Mouse (Mus musculus): ENCODE results near the gene Ccdc102a. TPM values are rescaled to one million over a fixed set of nuclear protein-coding genes. Genes with fewer than 3 reads are reported as not detected.
A peak's percentile ranks its signal among the peaks of the same experiment; 100 is the strongest.

Gene Ccdc102a
- total RNA-seq, 2 experiments from 2014 or later, result 0.15 TPM; not detected in 1

DNA sequence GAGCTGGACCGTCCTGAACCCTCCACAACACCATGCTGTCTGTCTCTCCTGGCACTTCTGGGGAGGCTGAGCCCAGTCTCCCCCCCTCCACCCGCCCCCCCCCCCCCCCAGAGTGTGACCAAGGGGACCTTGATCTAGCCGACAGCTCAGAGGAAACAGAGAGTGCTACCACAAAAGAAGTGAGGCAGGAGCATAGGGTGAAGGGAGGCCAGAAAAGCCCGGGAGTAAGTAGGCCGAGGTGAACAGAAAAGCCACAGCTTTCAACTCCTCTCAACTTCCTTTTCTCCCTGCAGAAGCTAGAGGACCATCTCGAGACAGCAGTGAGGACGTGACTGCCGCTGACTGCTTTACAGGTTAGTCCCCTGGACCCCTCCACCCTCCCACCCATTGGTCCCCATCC, 5.5 kb upstream of the Ccdc102a start, which contains the start of gene Adgrg5:
Gene Adgrg5, plus strand, starts transcription at position 290 of the 400 bp plus-strand sequence.
- ATAC-seq (replicated peaks; ENCODE audit: low FRiP score, poor library complexity, severe bottlenecking), result no peak

DNA sequence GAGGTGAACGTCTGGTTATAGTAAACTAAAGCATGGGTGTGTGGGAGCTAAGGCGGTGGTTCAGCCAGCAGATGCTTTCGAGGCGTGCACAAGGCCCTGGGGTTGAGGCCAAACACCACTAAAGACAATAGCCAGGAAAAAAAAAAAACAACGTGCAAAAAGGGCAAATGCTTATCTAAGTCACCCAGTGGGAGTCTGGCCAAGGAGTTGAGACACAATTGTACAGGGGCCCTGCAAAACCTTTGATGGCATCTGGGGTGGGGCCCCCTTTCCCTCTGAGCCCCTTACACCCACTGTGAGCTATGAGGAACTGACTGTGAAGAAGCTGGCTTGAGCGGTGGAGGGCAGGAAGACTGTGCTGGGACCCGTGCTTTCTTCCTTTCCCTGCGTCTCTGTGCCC, 4.7 kb upstream of the Ccdc102a start:
- no peak for ATAC-seq (replicated peaks; ENCODE audit: low FRiP score, poor library complexity, severe bottlenecking)

DNA sequence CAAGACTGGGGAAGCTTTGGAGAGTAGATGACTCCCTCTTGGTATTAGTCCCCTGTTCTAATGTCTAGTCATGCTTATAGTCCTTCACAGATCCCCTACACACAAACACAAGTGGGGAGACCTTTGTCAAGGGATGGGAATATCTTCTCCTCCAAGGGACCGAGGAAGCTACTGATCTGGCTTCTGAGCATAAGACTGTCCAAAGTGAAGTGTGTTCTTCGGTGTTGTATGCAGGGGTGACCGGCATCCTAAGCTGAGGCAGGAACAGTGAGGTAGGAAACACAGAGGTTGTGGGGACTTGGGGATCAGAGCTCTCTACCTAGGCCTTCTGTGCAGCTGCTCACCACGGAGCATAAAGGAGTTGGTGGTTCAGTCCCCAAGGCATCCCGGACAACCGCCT, 4.3 kb upstream of the Ccdc102a start:
- no peak for ATAC-seq (replicated peaks; ENCODE audit: low FRiP score, poor library complexity, severe bottlenecking)

DNA sequence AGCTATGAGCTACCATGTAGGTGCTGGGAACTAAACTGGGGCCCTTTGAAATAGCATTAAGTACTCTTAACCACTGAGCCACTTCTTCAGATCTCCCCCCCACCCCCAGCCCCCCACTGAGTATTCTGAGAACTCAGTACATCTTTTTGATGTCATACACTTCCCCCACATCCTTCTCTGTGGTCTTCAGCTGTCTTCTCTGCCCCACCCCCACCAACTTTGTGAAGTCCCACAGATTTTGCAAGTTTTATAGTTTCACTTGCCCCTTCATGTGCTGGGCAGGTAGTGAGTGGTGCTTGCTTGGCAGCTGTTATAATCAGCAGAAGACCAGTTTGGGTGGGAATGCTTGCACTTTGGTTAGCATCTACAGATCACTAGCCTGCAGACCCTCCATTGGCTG, 1.4 kb upstream of the Ccdc102a start:
- ATAC-seq (replicated peaks; ENCODE audit: low FRiP score, poor library complexity, severe bottlenecking), result no peak

DNA sequence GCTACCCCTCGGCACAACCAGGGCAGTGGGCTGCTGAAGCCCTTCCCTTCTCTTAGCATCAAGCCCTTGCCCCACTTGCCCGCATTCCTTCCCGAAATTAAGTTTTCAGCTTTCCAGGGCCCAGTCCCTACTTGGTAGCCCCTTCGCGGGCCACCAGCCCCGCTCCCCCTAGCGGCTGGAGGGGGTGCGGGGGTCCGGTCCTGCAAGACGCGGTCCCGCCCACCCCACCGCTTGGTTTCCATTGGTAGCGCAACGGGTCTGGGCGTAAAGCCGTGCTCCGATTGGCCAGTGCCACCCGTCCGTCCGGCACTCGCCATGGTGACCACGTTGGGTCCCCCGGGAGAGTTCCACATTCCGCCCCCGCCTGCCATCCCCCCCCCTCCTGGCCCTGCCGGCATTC, 546 bp downstream of the Ccdc102a start:
- no peak for ATAC-seq (replicated peaks; ENCODE audit: low FRiP score, poor library complexity, severe bottlenecking)

DNA sequence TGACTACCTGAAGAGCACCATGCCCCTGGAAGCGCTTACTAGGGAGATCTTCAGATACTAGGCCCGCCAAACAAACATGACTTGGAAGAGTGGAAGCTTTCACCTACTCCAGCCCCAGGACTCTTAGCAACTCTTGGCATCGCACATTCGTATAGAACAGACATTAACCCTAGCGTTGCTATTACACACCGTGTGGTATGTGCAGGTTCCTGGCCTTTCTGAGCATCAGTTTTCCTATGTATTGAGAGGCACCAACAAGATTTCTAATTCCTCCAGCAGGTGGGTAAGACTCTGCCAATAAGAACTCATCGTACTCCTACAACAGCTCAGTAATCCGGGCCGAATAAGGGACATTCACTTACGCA, 956 bp downstream of the Ccdc102a start:
- ATAC-seq (replicated peaks; ENCODE audit: low FRiP score, poor library complexity, severe bottlenecking), result no peak

DNA sequence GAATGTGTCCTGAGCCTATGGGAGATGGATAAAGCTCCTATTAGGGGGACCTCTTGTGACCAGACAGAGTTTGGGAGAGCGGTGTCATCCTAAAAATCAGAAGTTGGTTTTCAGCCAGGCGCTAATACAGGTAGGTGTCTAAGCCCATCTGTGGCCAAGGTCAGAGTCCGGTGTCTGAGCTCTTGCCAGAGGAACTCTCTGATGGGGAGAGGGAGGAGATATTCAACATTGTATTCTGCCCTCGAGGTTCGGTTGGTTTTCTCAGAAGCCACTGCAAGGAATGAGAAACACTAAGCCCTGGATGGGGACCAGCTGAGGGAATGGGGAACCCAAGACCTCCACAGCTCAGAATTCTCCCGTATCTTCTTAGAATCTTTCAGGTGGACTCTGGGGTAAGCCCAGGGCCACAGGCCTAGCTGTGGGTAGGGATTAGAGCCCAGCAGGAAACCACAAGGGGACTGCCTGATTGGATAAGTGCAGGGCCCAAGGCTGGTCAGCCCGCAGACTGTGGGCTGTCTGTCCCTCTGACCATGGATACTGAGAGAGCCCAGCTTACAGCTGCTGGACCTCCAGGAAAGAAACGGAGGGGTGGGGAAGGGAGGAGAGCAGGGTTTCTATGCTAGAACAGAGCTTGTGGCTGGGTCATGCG, 1.5 kb downstream of the Ccdc102a start:
- ATAC-seq (replicated peaks; ENCODE audit: low FRiP score, poor library complexity, severe bottlenecking), result no peak

DNA sequence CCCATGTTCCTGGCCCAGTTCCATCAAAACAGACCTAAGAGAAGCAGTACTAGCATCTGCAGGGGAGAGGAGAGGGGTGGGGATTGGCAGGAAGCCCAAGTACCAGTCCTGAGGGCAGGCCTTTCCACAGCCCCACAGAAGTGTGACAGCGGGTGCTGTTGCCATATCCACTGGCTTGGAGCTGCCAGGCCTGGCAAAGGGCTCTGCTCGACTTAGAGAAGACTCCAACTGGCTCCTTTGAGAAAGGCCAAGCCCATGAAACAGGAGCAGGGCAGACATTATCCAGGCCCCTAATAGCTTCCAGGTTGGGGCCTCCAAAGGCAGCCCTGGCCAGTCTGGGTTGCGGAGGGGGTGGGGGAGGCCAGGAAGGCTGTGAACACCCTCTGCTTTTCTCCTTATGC, 3.2 kb downstream of the Ccdc102a start:
- no peak for ATAC-seq (replicated peaks; ENCODE audit: low FRiP score, poor library complexity, severe bottlenecking)

DNA sequence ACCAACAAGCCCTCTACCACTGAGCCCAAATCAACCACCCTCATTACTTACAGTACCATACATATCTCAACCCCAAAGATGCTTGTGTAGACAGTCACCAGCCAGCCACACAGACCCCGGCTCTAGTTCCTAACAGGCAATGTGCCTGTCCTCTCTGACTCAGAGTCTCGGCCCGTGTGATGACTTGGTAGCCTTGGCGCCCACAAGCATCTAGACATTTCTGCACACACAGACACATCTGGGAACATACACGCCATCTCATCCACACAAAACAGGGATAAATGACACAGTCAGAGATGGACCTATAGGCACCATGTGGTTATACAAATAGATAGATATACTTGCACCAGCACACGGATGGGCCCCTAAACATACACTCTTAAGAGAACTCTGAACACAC, 3.6 kb downstream of the Ccdc102a start:
- no peak for ATAC-seq (replicated peaks; ENCODE audit: low FRiP score, poor library complexity, severe bottlenecking)

DNA sequence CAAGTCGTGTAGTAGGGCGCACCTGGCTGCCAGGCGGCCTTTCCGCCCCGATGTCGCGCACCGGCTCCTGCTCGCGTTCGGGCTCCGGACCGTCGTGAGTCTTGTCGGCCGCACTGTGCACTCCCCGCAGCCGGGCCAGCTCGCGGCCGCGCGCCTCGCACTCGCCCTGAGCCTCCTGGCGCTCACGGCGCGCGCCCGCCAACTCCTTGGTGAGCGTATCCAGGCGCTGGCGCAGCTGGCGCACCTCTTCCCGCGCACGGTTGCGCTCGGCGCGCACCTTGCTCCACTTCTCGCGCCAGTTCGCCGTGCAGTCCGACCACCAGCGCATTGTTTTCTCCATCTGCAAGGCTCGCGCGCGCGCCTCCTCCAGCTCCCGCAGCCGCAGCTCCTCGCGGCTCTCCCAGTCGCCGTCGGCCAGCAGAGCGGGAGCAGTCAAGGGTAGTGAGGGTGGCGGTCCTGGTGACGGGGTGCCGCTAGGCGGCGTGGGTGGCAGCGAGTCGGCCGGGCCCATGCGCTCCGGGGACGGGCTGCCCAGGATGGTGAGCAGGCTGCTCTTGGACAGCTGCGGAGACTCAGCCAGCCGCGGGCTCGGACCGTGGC, 4.7 kb downstream of the Ccdc102a start:
- no peak for ATAC-seq (replicated peaks; ENCODE audit: low FRiP score, poor library complexity, severe bottlenecking)

DNA sequence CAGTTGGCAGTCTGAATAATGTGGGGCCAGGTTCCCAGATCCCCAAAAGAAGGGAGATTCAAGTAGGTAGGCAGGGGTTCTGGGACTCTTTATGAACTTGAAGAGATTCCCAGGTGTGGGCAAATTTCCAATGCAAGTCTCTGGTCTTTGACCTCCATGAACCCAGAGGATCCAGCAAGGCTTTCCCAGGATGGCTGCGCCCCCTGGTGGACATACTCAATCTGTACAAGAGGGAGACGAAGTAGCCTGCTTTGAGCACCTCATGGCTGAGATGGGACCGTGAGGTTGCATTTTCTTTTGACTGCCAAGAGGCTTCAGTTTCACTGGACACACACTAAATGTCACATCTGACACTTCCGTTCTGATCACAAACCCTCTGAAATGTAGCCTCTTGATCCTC, 9.1 kb downstream of the Ccdc102a start:
- peak; percentile 85 for ATAC-seq (replicated peaks; ENCODE audit: low FRiP score, poor library complexity, severe bottlenecking)

DNA sequence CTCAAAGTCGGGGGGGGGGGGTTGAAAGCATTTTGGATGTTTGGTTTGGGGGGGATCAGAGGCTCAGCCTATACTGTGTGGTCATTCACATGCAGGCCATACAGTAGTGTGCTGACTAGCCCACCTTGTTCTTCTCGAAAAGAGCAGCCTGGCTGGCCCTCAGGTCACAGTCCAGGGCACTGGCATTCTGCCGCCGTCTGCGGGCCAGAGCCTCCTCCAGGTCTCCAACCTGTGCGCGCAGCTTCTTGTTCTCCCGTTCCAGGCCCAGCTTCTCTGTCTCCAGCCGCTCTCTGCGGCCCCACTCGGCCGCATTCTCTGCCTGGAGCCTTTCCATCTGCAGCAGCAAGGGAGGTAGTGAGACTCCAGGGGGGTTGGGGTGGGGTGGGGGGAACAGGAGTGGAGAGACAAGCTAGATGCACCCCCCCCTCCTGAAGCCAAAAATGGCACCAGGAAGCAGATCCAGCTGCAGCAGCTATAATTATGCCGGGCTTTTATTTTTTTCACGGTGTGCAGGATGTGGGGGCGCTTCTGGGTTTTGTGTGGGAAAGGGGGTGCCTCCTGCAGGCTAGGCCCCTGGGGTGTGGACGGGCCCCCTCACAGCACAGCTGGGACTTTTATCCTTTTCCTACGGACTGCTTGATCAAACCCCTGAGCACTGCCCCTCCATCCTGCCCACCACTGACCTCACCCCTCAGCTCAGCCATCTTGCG, 10.2 kb downstream of the Ccdc102a start:
- no peak for ATAC-seq (replicated peaks; ENCODE audit: low FRiP score, poor library complexity, severe bottlenecking)

DNA sequence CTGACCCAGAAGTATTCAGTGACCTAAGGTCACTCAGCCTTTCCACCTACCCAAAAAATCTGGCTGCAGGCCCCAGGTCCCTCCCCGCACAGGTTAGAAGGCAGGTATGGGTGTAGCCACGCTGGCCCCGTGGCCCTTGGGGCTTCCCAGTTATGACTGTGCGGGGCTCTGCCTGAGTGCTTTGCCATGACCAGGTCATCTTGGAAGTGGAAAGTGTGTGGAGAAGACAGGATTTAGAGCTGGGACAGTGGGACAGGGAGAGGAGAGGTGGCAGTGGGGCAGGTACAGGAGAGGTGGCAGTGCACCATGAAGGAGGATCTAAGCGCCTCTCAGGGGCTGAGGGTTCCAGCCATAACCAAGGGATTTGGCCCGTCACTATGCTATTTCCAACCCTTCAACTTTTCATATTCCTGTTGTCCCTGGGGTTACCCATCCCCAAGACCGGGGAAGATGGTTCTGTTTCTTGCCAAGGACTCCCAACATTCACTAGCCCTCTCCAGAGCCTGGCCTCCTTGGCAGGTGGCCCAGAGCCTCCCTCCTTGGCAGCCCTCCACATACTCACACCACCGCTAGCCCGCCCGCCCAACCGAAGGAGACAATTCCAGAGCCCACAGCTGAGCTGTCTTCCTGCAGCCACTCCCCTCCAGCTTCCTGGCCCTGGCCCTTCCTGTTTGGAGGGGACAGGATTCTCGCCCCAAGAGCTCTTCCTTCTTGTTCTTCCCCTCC, 13.3 kb downstream of the Ccdc102a start:
- ATAC-seq (replicated peaks; ENCODE audit: low FRiP score, poor library complexity, severe bottlenecking), result no peak

DNA sequence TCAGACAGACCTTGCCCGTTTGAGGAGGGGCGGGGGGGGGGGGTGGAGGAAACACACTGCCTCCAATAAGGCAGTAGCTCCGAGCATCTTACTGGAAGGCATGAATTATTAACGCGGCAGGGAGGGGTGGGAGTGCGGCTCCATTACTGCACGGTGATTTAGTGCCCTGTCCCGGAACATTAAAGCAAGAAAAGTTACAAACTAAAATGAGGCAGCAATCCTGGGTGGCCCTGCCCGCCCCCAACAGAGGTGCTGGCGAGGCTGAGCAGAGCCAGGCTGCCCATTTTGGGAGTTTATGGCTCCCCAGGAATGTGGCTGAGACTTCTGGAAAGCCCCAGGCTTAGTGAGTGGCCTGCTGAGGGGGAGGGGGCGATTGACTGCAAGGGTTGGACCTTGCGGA, 14.2 kb downstream of the Ccdc102a start:
- ATAC-seq (replicated peaks; ENCODE audit: low FRiP score, poor library complexity, severe bottlenecking), result no peak

DNA sequence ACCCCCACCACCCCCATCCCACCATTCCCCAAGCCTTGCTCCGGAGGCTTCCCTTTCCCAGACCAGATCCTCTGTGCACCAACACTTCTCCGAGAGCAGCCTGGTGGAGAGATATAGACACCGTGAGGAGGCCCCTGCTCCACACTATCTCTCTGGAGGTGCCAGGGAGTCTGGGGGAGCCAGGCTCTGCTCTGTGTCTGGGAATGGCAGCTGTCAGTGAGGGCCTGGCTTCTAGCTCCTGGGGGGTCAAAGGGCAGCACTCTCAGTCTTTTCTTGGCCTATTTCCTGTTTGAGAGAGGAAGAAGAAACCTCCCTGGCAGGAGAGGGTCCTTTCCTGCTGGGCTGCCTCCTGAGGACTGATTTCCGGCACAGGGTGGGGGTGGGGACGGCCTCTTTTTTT, 16.9 kb downstream of the Ccdc102a start:
- no peak for ATAC-seq (replicated peaks; ENCODE audit: low FRiP score, poor library complexity, severe bottlenecking)

DNA sequence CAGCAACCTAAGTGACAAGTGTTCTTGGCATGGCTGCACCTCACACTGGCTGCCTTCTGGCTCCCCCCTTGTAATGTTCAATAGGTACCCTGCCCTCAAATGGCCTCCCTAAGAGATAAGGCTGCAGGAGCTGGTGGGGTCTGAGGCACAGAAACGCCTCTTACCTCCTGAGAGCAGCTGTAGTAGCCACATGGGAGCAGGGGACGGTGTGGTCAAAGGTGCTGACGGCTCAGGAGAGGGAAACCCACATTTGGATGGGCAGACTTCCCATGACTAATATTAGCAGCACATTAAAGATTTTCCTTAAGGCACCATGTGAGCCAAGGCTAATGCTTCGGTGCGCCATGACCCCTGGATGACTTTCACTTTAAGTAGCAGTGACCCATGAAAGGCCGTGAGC, 17.3 kb downstream of the Ccdc102a start:
- ATAC-seq (replicated peaks; ENCODE audit: low FRiP score, poor library complexity, severe bottlenecking), result no peak

DNA sequence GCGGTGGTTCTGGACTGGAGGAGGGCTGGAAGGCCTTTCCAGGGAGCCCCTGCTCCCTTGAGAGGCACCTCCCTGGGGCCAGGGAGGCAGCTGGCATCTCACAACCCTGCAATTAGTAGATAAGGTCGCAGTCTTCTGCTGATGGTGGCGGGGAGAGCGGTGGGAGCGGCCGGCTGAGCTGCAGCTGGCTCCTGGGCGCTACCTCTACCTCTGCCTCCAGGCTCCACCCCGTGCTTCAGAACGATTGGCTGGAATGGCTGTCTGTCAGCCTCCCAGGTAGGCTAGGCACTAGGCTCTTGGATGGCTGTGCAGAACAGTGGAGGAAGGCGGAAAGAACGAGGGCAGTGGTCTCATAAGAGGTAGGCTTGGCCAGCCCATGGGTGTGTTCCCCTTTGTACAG, 18.6 kb downstream of the Ccdc102a start:
- peak; percentile 94 for ATAC-seq (replicated peaks; ENCODE audit: low FRiP score, poor library complexity, severe bottlenecking)

DNA sequence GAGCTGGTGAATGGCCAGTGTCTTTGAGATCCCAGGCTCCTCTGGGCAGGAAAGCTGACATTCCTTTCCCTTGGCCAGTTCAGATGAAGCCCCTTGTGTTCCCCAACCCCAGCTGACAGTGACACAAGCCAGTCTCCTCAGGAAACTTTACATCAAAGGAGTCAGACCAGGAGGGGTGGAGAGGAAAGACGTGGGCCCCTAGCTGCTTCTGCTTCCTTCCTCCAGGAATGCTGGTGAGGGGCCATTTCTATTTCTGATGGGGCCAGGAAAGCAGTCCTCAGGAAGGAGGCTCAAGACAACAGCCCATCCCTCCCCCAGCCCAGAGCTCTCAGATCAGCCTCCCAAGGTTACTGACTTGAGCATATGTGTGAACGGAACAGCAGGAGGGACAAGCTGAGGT, 25.0 kb downstream of the Ccdc102a start:
- ATAC-seq (replicated peaks; ENCODE audit: low FRiP score, poor library complexity, severe bottlenecking), result no peak

DNA sequence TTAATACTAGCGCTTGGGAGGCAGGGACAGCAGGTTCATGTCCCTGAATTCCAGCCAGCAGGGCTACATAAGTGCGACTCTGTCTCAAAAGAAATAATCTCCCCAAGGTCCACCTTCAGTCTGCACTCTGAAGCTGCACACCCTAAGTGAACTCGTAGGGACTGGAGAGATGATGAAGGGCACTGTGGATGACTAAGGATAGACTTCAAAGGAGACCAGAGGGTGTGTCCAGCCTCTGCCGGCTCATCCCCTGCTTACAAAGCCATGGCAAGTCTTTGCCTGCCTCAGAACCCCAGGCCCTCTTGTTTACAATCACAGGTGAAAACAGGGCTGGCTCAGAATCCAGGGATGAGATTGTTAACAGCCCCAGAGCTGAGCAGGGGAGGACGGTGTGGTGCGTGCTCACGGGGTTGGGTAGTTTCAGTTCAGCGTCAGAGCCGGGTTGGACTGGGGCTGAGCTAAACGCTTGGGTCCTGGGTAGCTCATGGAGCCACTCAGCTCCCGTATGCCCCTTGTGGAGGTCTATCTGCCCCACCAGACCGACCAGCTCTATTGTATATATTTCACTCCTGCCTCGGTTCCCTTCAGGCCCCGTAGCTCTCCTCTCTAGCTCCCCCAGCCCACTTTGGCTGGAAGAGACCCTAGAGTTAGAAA, 29.4 kb downstream of the Ccdc102a start:
- ATAC-seq (replicated peaks; ENCODE audit: low FRiP score, poor library complexity, severe bottlenecking), result 0 out of 2 replicates have a peak, but pooled peaks have one; percentile 20

DNA sequence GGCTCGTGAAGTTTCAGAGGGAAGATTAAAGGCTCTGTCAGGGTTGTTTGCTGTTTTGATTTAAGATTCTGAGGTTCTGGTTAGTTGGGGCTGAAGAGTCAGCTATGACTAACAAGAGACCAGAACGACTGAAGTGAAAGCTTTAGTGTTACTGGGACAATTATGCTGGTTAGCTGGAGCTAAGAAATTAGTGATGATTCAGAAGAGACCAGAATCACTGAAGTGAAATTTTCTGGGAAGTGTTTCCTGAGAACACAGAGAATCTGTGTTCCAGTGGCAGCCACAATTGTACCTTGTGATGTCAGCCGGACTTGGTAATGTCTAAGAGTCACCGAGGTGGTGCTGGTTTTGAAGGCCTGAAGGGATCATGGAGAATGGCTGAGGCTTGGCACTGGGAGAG, 37.2 kb downstream of the Ccdc102a start:
- no peak for ATAC-seq (replicated peaks; ENCODE audit: low FRiP score, poor library complexity, severe bottlenecking)

Data from erythroid progenitor cell, adult 5-6 weeks (primary cell).